Mouse (Mus musculus) CH12.LX (cell line): ENCODE results near the gene Scel.

Experiments
- CHD2 ChIP-seq: IDR thresholded peaks from 2 replicates; pipeline ENCODE4 v1.6.1; 2011; ENCODE audit warnings: low read length, improper control_type of control experiment
- CTCF ChIP-seq, 2 experiments: IDR thresholded peaks in 1 of 2; conservative IDR thresholded peaks in 1 of 2; 2 replicates each; pipeline ENCODE4 v1.5.1; 2011 to 2012; ENCODE audit warnings: low read depth in 2 of 2, low read length in 2 of 2, improper control_type of control experiment in 1 of 2, inconsistent platforms in 1 of 2, mild to moderate bottlenecking in 1 of 2, moderate library complexity in 1 of 2
- NRF1 ChIP-seq: IDR thresholded peaks from 2 replicates; pipeline ENCODE4 v1.6.1; 2014; ENCODE audit warnings: low read depth, mild to moderate bottlenecking, inconsistent platforms, low read length, improper control_type of control experiment, moderate library complexity
- POLR2A ChIP-seq: IDR thresholded peaks from 2 replicates; pipeline ENCODE4 v1.6.1; 2011; ENCODE audit warnings: low read depth, mild to moderate bottlenecking, improper control_type of control experiment, low read length
- USF2 ChIP-seq: conservative IDR thresholded peaks from 2 replicates; pipeline ENCODE4 v1.6.1; 2011; ENCODE audit warnings: low read depth, low read length, improper control_type of control experiment
- ZKSCAN1 ChIP-seq: IDR thresholded peaks from 2 replicates; pipeline ENCODE4 v1.6.1; 2012; ENCODE audit warnings: low read depth, inconsistent platforms, low read length, improper control_type of control experiment, borderline replicate concordance
- ZNF384 ChIP-seq: IDR thresholded peaks from 2 replicates; pipeline ENCODE4 v1.6.1; 2012; ENCODE audit warnings: low read depth, low read length, improper control_type of control experiment, inconsistent platforms

DNA sequence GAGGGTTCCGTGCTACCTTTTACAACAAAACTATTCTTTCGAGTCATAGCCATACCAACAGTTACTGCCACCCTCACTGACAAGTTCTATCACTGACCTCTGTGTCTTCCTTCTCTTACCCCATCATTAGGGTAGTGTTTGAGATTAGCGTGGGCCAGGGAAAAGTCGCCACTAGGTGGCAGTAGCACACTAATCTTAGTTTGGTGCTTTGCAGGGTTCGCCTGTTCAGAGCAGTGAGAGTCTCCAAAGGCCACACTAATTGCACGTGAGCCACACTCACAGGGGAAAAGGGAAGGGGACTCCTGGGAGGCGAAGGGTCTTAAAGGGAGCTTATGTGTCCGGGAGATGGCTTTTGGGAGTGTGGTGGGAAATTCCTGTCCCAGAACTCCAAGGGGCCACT, 37.3 kb downstream of the Scel start:
- TF ChIP-seq ZNF384 (no peak), POLR2A (no peak), ZKSCAN1 (no peak), USF2 (no peak), CHD2 (no peak), CTCF (conservative IDR thresholded peaks at IDR 0.05 in 1 of 2, IDR thresholded peaks at IDR 0.05 in 1 of 2; ENCODE audit: low read depth in 2 of 2, low read length in 2 of 2) (peak; percentile 86 to 96), NRF1 (no peak)
